Comparison of ENCODE assay signal across 10 mouse cellular contexts in genomic region chr3:151566629-151567028, GRCm38 (mm10).
A peak's percentile ranks its signal among the peaks of the same experiment; 100 is the strongest.
DNase-seq lines count a peak whose midpoint lies in the region; ATAC-seq and TF ChIP-seq lines count a peak whose summit lies in the region.
"Had no signal": no experiment of that assay in that cellular context is flagged by ENCODE, and none has a peak within 500 bp of the region (broad histone marks: within the 10 kb centered on the region; RNA-seq: fewer than 3 reads in every experiment).

No protein-coding gene starts in this region.

- no peaks in the 10 kb centered on the region for H3K27me3 ChIP-seq in hindbrain, postnatal 0 days (ENCODE audit: insufficient read depth, low read length)
- no peaks in the 10 kb centered on the region for H3K27me3 ChIP-seq in hindbrain, embryonic 10.5 days (ENCODE audit: insufficient read depth, poor library complexity, severe bottlenecking)
- no peaks in the 10 kb centered on the region for H3K27me3 ChIP-seq in stomach, postnatal 0 days (ENCODE audit: control insufficient read depth, insufficient read depth, low read length)
- H3K27me3 ChIP-seq: stomach, embryonic 15.5 days had no signal

- H3K36me3 ChIP-seq in hindbrain, postnatal 0 days (ENCODE audit: insufficient read depth, low read length) = no peaks in the 10 kb centered on the region
- no peaks in the 10 kb centered on the region for H3K36me3 ChIP-seq in hindbrain, embryonic 10.5 days
- no peaks in the 10 kb centered on the region for H3K36me3 ChIP-seq in stomach, postnatal 0 days (ENCODE audit: control insufficient read depth, insufficient read depth, low read length)
- H3K36me3 ChIP-seq: stomach, embryonic 15.5 days had no signal

- no peaks in the 10 kb centered on the region for H3K4me1 ChIP-seq in hindbrain, postnatal 0 days (ENCODE audit: insufficient read depth, low read length)
- no peaks in the 10 kb centered on the region for H3K4me1 ChIP-seq in hindbrain, embryonic 10.5 days (replicated peaks)
- H3K4me1 ChIP-seq in stomach, postnatal 0 days (replicated peaks; ENCODE audit: control insufficient read depth, insufficient read depth) = no peaks in the 10 kb centered on the region
- H3K4me1 ChIP-seq: stomach, embryonic 15.5 days had no signal

- DNase-seq in hindbrain, postnatal 0 days (ENCODE audit: low spot score) = peak; percentile 81
- no peak for DNase-seq in hindbrain, embryonic 10.5 days (ENCODE audit: low spot score)
- peak; percentile 5 for DNase-seq in ovary, postnatal 14 days (ENCODE audit: low spot score)
- no peak for DNase-seq in ovary, adult 18-20 months (ENCODE audit: low spot score)
- DNase-seq in embryo, embryonic 10 days (ENCODE audit: low spot score) = peak; percentile 57
- no peak for DNase-seq in stomach, postnatal 0 days (ENCODE audit: low spot score)
- no peak for DNase-seq in gastrocnemius, adult 8-10 months (ENCODE audit: low spot score in 2 of 2)
- DNase-seq in right cerebral cortex, postnatal 36 days (ENCODE audit: low spot score in 2 of 2) = no peak

- no peak for ATAC-seq in hindbrain, postnatal 0 days
- ATAC-seq in stomach, postnatal 0 days (ENCODE audit: low FRiP score, low TSS enrichment) = no peak

- TF ChIP-seq EP300 in stomach, postnatal 0 days (optimal IDR thresholded peaks at IDR 0.05) = no peak

- 53% methylated on average over 5 of the region's 5 CpGs for WGBS in hindbrain, postnatal 0 days
- 64% methylated on average over 5 of the region's 5 CpGs for WGBS in hindbrain, embryonic 10.5 days
- WGBS in stomach, postnatal 0 days = 44% methylated on average over 5 of the region's 5 CpGs

- H3K4me3 ChIP-seq in hindbrain, postnatal 0 days (ENCODE audit: low read length) = no peak overlapping the region
- H3K4me3 ChIP-seq in hindbrain, embryonic 10.5 days = no peak overlapping the region
- no peak overlapping the region for H3K4me3 ChIP-seq in stomach, postnatal 0 days (ENCODE audit: low read depth, low read length)
- H3K4me3 ChIP-seq: stomach, embryonic 15.5 days had no signal

- no peak overlapping the region for H3K27ac ChIP-seq in hindbrain, postnatal 0 days
- no peak overlapping the region for H3K27ac ChIP-seq in hindbrain, embryonic 10.5 days
- no peak overlapping the region for H3K27ac ChIP-seq in stomach, postnatal 0 days (replicated peaks)
- H3K27ac ChIP-seq: macrophage; stomach, embryonic 15.5 days had no signal

- TF ChIP-seq CTCF in hindbrain, postnatal 0 days (IDR thresholded peaks at IDR 0.05; ENCODE audit: low read depth) = peak; percentile 68
- peak; percentile 76 for TF ChIP-seq CTCF in stomach, postnatal 0 days (IDR thresholded peaks at IDR 0.05; ENCODE audit: low read depth)

- H3K9me3 ChIP-seq in hindbrain, postnatal 0 days (ENCODE audit: low read length) = no peaks in the 10 kb centered on the region
- H3K9me3 ChIP-seq in hindbrain, embryonic 10.5 days = no peaks in the 10 kb centered on the region
- no peaks in the 10 kb centered on the region for H3K9me3 ChIP-seq in stomach, postnatal 0 days (ENCODE audit: control insufficient read depth, low read length)
- H3K9me3 ChIP-seq: stomach, embryonic 15.5 days had no signal

- H3K4me2 ChIP-seq in hindbrain, postnatal 0 days (ENCODE audit: low read depth, low read length) = no peak overlapping the region
- H3K4me2 ChIP-seq in stomach, postnatal 0 days (replicated peaks; ENCODE audit: low read depth) = no peak overlapping the region
- H3K4me2 ChIP-seq: stomach, embryonic 15.5 days had no signal

- H3K9ac ChIP-seq in hindbrain, postnatal 0 days (replicated peaks; ENCODE audit: low read length) = no peak overlapping the region
- no peak overlapping the region for H3K9ac ChIP-seq in stomach, postnatal 0 days (ENCODE audit: low read length)
- H3K9ac ChIP-seq: stomach, embryonic 15.5 days had no signal

Comparison
In these comparisons a context has a peak if more than half of its experiments do, and no peak if none do; other contexts are left out.
1. DNase-seq: peak in hindbrain, postnatal 0 days (single experiment), ovary, postnatal 14 days (single experiment) and embryo, embryonic 10 days (single experiment); none in hindbrain, embryonic 10.5 days (single experiment), ovary, adult 18-20 months (single experiment), stomach, postnatal 0 days (single experiment), gastrocnemius, adult 8-10 months (0 of 2) and right cerebral cortex, postnatal 36 days (0 of 2).